Mouse (Mus musculus) ES-E14 (cell line): ENCODE measurements around the gene Gngt2.

Experiments used
- MAFK ChIP-seq: IDR thresholded peaks from 2 replicates; pipeline ENCODE4 v1.6.1; 2014; ENCODE audit warnings: mild to moderate bottlenecking, low read depth, low read length, inconsistent platforms; ENCODE audit not compliant: insufficient read depth
- ZC3H11A ChIP-seq: IDR thresholded peaks from 2 replicates; pipeline ENCODE4 v1.6.1; 2012; ENCODE audit warnings: low read depth, mild to moderate bottlenecking, inconsistent platforms, low read length, borderline replicate concordance

- TF ChIP-seq MAFK, result no peak
- TF ChIP-seq ZC3H11A, result no peak
Measured at GRCm38 (mm10) chr11:95791787-95792186, 45.2 kb upstream of the Gngt2 start.
